Mouse (Mus musculus) heart, adult 2 months (tissue): ENCODE measurements around the gene Zfp454.

Experiments used
- CTCF ChIP-seq: fragments of 200-600 bp; IDR thresholded peaks from 2 replicates; pipeline ENCODE4 v1.8.1; 2022; ENCODE audit warnings: antibody characterized with exemption, mild to moderate bottlenecking, moderate library complexity
- EP300 ChIP-seq: fragments of 200-500 bp; IDR thresholded peaks from 2 replicates; pipeline ENCODE4 v1.6.1; 2011; ENCODE audit warnings: low read depth, low read length, control low read depth; ENCODE audit not compliant: insufficient read depth
- POLR2A ChIP-seq: fragments of 200-500 bp; IDR thresholded peaks from 2 replicates; pipeline ENCODE4 v1.6.1; 2011; ENCODE audit warnings: mild to moderate bottlenecking, low read depth, low read length, control low read depth; ENCODE audit not compliant: insufficient read depth

GRCm38 (mm10) chr11:50849310-50849709, 38.1 kb downstream of the Zfp454 start:
- TF ChIP-seq CTCF (no peak), EP300 (no peak), POLR2A (no peak)
